Mouse (Mus musculus) hindbrain, embryonic 13.5 days (tissue): ENCODE measurements around the gene Slc5a10. TPM values are rescaled to one million over a fixed set of nuclear protein-coding genes. Genes with fewer than 3 reads are reported as not detected.

ENCODE experiments used
- ATAC-seq: fragments of 200-750 bp; cut with Nextera tagmentation; 2 replicates; pipeline ENCODE4 v1.8.0; 2017; ENCODE audit warnings: moderate TSS enrichment; ENCODE audit not compliant: low FRiP score
- H3K27ac ChIP-seq: fragments of 300-500 bp; sonication (generic); 2 replicates; pipeline ENCODE4 v1.5.1; 2015; ENCODE audit warnings: inconsistent platforms, mild to moderate bottlenecking, moderate library complexity
- H3K27me3 ChIP-seq: fragments of 300-500 bp; sonication (generic); 2 replicates; pipeline ENCODE4 v1.6.1; 2015; ENCODE audit warnings: mild to moderate bottlenecking, inconsistent platforms
- H3K36me3 ChIP-seq: fragments of 300-500 bp; sonication (generic); 2 replicates; pipeline ENCODE4 v1.6.1; 2015; ENCODE audit warnings: mild to moderate bottlenecking, inconsistent platforms
- H3K4me1 ChIP-seq: fragments of 300-500 bp; sonication (generic); replicated peaks from 2 replicates; pipeline ENCODE4 v1.6.1; 2015; ENCODE audit warnings: inconsistent platforms
- H3K4me2 ChIP-seq: fragments of 300-500 bp; sonication (generic); 2 replicates; pipeline ENCODE4 v1.6.1; 2015; ENCODE audit warnings: inconsistent platforms, mild to moderate bottlenecking, moderate library complexity
- H3K4me3 ChIP-seq: fragments of 300-500 bp; sonication (generic); 2 replicates; pipeline ENCODE4 v1.5.1; 2015; ENCODE audit warnings: mild to moderate bottlenecking, inconsistent platforms
- H3K9ac ChIP-seq: fragments of 300-500 bp; sonication (generic); 2 replicates; pipeline ENCODE4 v1.6.1; 2015; ENCODE audit warnings: mild to moderate bottlenecking, inconsistent platforms
- H3K9me3 ChIP-seq: fragments of 300-500 bp; sonication (generic); 2 replicates; pipeline ENCODE4 v1.6.1; 2016; ENCODE audit warnings: inconsistent platforms
- WGBS: fragments of 180-500 bp; shearing (Covaris S2); methylation state at CpG from one replicate; pipeline ENCODE4 v1.1.7; 2015; 5-methylcytosine and 5-hydroxymethylcytosine counted together
- polyA plus RNA-seq: library from polyadenylated mRNA; unstranded; fragments of >200 nt; fragmentation: Nextera tagmentation; extraction: Ambion mirVana; gene quantifications from 2 replicates; pipeline ENCODE4 v1.2.1, GENCODE M21; 2015

Slc5a10 gene
- polyA plus RNA-seq, 1 experiment from 2014 or later = not detected

- no peak overlapping the region for H3K27ac ChIP-seq
- no peaks in the 10 kb centered on the region for H3K36me3 ChIP-seq
- no peak overlapping the region for H3K4me3 ChIP-seq
- no peak overlapping the region for H3K4me2 ChIP-seq
- no peak for ATAC-seq
- 94% methylated on average over 5 of the region's 5 CpGs for WGBS
- no peaks in the 10 kb centered on the region for H3K9me3 ChIP-seq
- no peaks in the 10 kb centered on the region for H3K4me1 ChIP-seq
- H3K9ac ChIP-seq = no peak overlapping the region
- no peaks in the 10 kb centered on the region for H3K27me3 ChIP-seq
These were observed 68.4 kb downstream of the Slc5a10 start for GRCm38 (mm10) chr11:61652216-61652615.

GRCm38 (mm10) chr11:61650470-61651265 is 70.0 kb downstream of the Slc5a10 start:
- no peak for ATAC-seq
- no peak overlapping the region for H3K4me2 ChIP-seq
- H3K4me3 ChIP-seq = no peak overlapping the region
- no peak overlapping the region for H3K27ac ChIP-seq
- no peak overlapping the region for H3K9ac ChIP-seq
- no peaks in the 10 kb centered on the region for H3K9me3 ChIP-seq
- WGBS = 87% methylated on average over 9 of the region's 9 CpGs
- no peaks in the 10 kb centered on the region for H3K27me3 ChIP-seq
- no peaks in the 10 kb centered on the region for H3K4me1 ChIP-seq
- H3K36me3 ChIP-seq = no peaks in the 10 kb centered on the region

GRCm38 (mm10) chr11:61649626-61650025 is 71.0 kb downstream of the Slc5a10 start:
- no peaks in the 10 kb centered on the region for H3K27me3 ChIP-seq

GRCm38 (mm10) chr11:61649163-61649580 is 71.5 kb downstream of the Slc5a10 start:
- no peak for ATAC-seq
- WGBS = 92% methylated on average over 5 of the region's 5 CpGs

More at GRCm38 (mm10) chr11:61649626-61650025, 71.0 kb downstream of the Slc5a10 start:
- no peak for ATAC-seq
- Histone ChIP-seq H3K9me3 (no peaks in the 10 kb centered on the region), H3K27ac (no peak overlapping the region), H3K9ac (no peak overlapping the region), H3K4me2 (no peak overlapping the region), H3K4me1 (no peaks in the 10 kb centered on the region), H3K36me3 (no peaks in the 10 kb centered on the region), H3K4me3 (no peak overlapping the region)
- 92% methylated on average over 4 of the region's 4 CpGs for WGBS

GRCm38 (mm10) chr11:61648749-61649115 is 71.9 kb downstream of the Slc5a10 start:
- H3K27ac ChIP-seq = no peak overlapping the region
- H3K9ac ChIP-seq = no peak overlapping the region
- H3K27me3 ChIP-seq = no peaks in the 10 kb centered on the region
- WGBS = 85% methylated on average over 7 of the region's 7 CpGs
- H3K4me2 ChIP-seq = no peak overlapping the region
- no peaks in the 10 kb centered on the region for H3K4me1 ChIP-seq
- H3K9me3 ChIP-seq = no peaks in the 10 kb centered on the region
- H3K4me3 ChIP-seq = no peak overlapping the region
- no peak for ATAC-seq
- H3K36me3 ChIP-seq = no peaks in the 10 kb centered on the region

More at GRCm38 (mm10) chr11:61649163-61649580, 71.5 kb downstream of the Slc5a10 start:
- Histone ChIP-seq H3K4me2 (no peak overlapping the region), H3K9ac (no peak overlapping the region), H3K27ac (no peak overlapping the region), H3K4me3 (no peak overlapping the region), H3K9me3 (no peaks in the 10 kb centered on the region), H3K4me1 (no peaks in the 10 kb centered on the region), H3K36me3 (no peaks in the 10 kb centered on the region), H3K27me3 (no peaks in the 10 kb centered on the region)

GRCm38 (mm10) chr11:61647956-61648748 is 72.5 kb downstream of the Slc5a10 start:
- H3K9me3 ChIP-seq = no peaks in the 10 kb centered on the region
- 79% methylated on average over 6 of the region's 6 CpGs for WGBS
- H3K4me3 ChIP-seq = no peak overlapping the region
- H3K36me3 ChIP-seq = no peaks in the 10 kb centered on the region
- no peak overlapping the region for H3K9ac ChIP-seq
- ATAC-seq = no peak
- H3K4me2 ChIP-seq = no peak overlapping the region
- no peaks in the 10 kb centered on the region for H3K4me1 ChIP-seq
- H3K27me3 ChIP-seq = no peaks in the 10 kb centered on the region
- H3K27ac ChIP-seq = no peak overlapping the region

GRCm38 (mm10) chr11:61647110-61647910 is 73.3 kb downstream of the Slc5a10 start:
- no peak overlapping the region for H3K27ac ChIP-seq
- ATAC-seq = no peak
- no peaks in the 10 kb centered on the region for H3K36me3 ChIP-seq
- H3K9me3 ChIP-seq = no peaks in the 10 kb centered on the region
- no peak overlapping the region for H3K4me3 ChIP-seq
- no peaks in the 10 kb centered on the region for H3K4me1 ChIP-seq
- no peaks in the 10 kb centered on the region for H3K27me3 ChIP-seq
- 76% methylated on average over 10 of the region's 10 CpGs for WGBS
- H3K4me2 ChIP-seq = no peak overlapping the region
- H3K9ac ChIP-seq = no peak overlapping the region

- no peaks in the 10 kb centered on the region for H3K36me3 ChIP-seq
- H3K27me3 ChIP-seq = no peaks in the 10 kb centered on the region
- 63% methylated on average over 2 of the region's 2 CpGs for WGBS
- H3K9me3 ChIP-seq = no peaks in the 10 kb centered on the region
- no peaks in the 10 kb centered on the region for H3K4me1 ChIP-seq
- no peak overlapping the region for H3K4me3 ChIP-seq
- no peak overlapping the region for H3K4me2 ChIP-seq
- no peak for ATAC-seq
- no peak overlapping the region for H3K27ac ChIP-seq
- no peak overlapping the region for H3K9ac ChIP-seq
These were observed 74.1 kb downstream of the Slc5a10 start for GRCm38 (mm10) chr11:61646499-61647039.

- WGBS = 84% methylated on average over 5 of the region's 5 CpGs
- H3K27me3 ChIP-seq = no peaks in the 10 kb centered on the region
- H3K9ac ChIP-seq = no peak overlapping the region
- no peak overlapping the region for H3K27ac ChIP-seq
- no peak overlapping the region for H3K4me3 ChIP-seq
- H3K36me3 ChIP-seq = no peaks in the 10 kb centered on the region
- no peaks in the 10 kb centered on the region for H3K9me3 ChIP-seq
- H3K4me2 ChIP-seq = no peak overlapping the region
- H3K4me1 ChIP-seq = no peaks in the 10 kb centered on the region
- no peak for ATAC-seq
These were observed 75.2 kb downstream of the Slc5a10 start for GRCm38 (mm10) chr11:61645357-61645857.

GRCm38 (mm10) chr11:61644576-61645326 is 75.9 kb downstream of the Slc5a10 start:
- no peak overlapping the region for H3K9ac ChIP-seq
- H3K27me3 ChIP-seq = no peaks in the 10 kb centered on the region
- H3K4me1 ChIP-seq = no peaks in the 10 kb centered on the region
- H3K36me3 ChIP-seq = no peaks in the 10 kb centered on the region
- no peak for ATAC-seq
- H3K27ac ChIP-seq = no peak overlapping the region
- H3K4me3 ChIP-seq = no peak overlapping the region
- WGBS = 77% methylated on average over 11 of the region's 11 CpGs
- no peak overlapping the region for H3K4me2 ChIP-seq
- H3K9me3 ChIP-seq = no peaks in the 10 kb centered on the region

- H3K4me1 ChIP-seq = no peaks in the 10 kb centered on the region
- no peaks in the 10 kb centered on the region for H3K9me3 ChIP-seq
- no peak overlapping the region for H3K27ac ChIP-seq
- 88% methylated on average over 5 of the region's 5 CpGs for WGBS
- no peaks in the 10 kb centered on the region for H3K27me3 ChIP-seq
- H3K36me3 ChIP-seq = no peaks in the 10 kb centered on the region
- H3K4me3 ChIP-seq = no peak overlapping the region
- H3K9ac ChIP-seq = no peak overlapping the region
- no peak for ATAC-seq
- no peak overlapping the region for H3K4me2 ChIP-seq
These were observed 77.3 kb downstream of the Slc5a10 start for GRCm38 (mm10) chr11:61643184-61643961.
